28 mouse cellular contexts compared by ENCODE assay signal in the genomic region with DNA sequence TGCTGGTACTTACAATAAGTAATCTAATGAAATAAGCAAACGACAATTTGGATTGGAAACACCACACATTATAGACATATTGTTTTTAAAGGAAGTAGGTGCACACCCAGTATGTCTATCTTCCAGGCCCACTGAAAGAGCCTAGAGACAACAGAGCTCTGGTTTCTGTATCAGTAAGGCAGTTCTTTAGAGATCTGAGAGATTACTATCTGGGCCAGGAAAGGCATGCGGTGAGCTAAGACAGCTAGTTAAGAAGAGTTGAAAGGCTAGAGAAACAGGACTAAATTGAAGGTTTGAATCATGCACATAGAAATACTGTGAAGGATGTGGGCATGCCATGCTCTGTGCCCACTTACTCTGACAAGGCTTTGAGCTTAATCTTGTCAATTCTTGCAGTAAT. TPM values are rescaled to one million over a fixed set of nuclear protein-coding genes. Genes with fewer than 3 reads are reported as not detected.
DNase-seq lines count a peak whose midpoint lies in the region; ATAC-seq and TF ChIP-seq lines count a peak whose summit lies in the region.
"Had no signal": no experiment of that assay in that cellular context is flagged by ENCODE, and none has a peak within 500 bp of the region (broad histone marks: within the 10 kb centered on the region; RNA-seq: fewer than 3 reads in every experiment).

No protein-coding gene starts in this region.

- no peak overlapping the region for H3K4me3 ChIP-seq in forebrain, postnatal 0 days (ENCODE audit: low read depth, low read length)
- H3K4me3 ChIP-seq in forebrain, embryonic 16.5 days (replicated peaks; ENCODE audit: low read length): no peak overlapping the region
- H3K4me3 ChIP-seq: embryonic facial prominence, embryonic 12.5 days; erythroblast, embryonic 14.5 days; gastrocnemius, adult 2 months; heart, embryonic 15.5 days; hindbrain, embryonic 15.5 days; kidney, embryonic 15.5 days; limb, embryonic 13.5 days; liver, embryonic 13.5 days; lung, embryonic 15.5 days; midbrain, embryonic 12.5 days had no signal

- no peak for ATAC-seq in forebrain, postnatal 0 days
- no peak for ATAC-seq in forebrain, embryonic 16.5 days
- ATAC-seq: forebrain, embryonic 14.5 days; intestine, postnatal 0 days had no signal

- H3K27me3 ChIP-seq in forebrain, postnatal 0 days (ENCODE audit: insufficient read depth, low read length): no peaks in the 10 kb centered on the region
- H3K27me3 ChIP-seq in forebrain, embryonic 16.5 days (replicated peaks; ENCODE audit: control insufficient read depth, insufficient read depth, low read length): no peaks in the 10 kb centered on the region
- H3K27me3 ChIP-seq: CH12.LX; embryonic facial prominence, embryonic 12.5 days; heart, embryonic 15.5 days; hindbrain, embryonic 15.5 days; kidney, embryonic 15.5 days; limb, embryonic 13.5 days; liver, embryonic 13.5 days; lung, embryonic 15.5 days; midbrain, embryonic 12.5 days had no signal

- peak; percentile 92 for DNase-seq in CD4-positive helper T cell, adult 2 months (ENCODE audit: low read depth, low spot score)
- DNase-seq in CD8-positive naive resting alpha-beta T cell, adult 2 months (ENCODE audit: low read depth in 2 of 2, low spot score in 2 of 2): peak; percentile 71 to 76
- DNase-seq in induced T-regulatory cell, adult 2 months (ENCODE audit: low read depth): peak; percentile 92
- peak; percentile 80 for DNase-seq in thymus, postnatal 0 days (ENCODE audit: low spot score)
- no peak for DNase-seq in forebrain, postnatal 0 days
- no peak for DNase-seq in gastrocnemius, postnatal 14 days
- DNase-seq: adrenal gland, adult 8-10 months; cerebellum, adult 9-10 months; gastrocnemius, adult 2 months; heart, postnatal 4 days; liver, embryonic 13.5 days; right cerebral cortex, postnatal 14 days had no signal

- H3K9ac ChIP-seq in forebrain, postnatal 0 days: no peak overlapping the region
- no peak overlapping the region for H3K9ac ChIP-seq in forebrain, embryonic 16.5 days (replicated peaks; ENCODE audit: low read depth, low read length)
- H3K9ac ChIP-seq: embryonic facial prominence, embryonic 12.5 days; heart, embryonic 15.5 days; hindbrain, embryonic 15.5 days; kidney, embryonic 15.5 days; limb, embryonic 13.5 days; liver, embryonic 13.5 days; lung, embryonic 15.5 days; midbrain, embryonic 12.5 days had no signal

- no peak for TF ChIP-seq CTCF in forebrain, postnatal 0 days (IDR thresholded peaks at IDR 0.05; ENCODE audit: low read depth)

- intact Hi-C loops in gastrocnemius, postnatal 14 days (cut with DNase I; ENCODE audit: low total_unique reads): no loop called here

- 81% methylated on average over 2 of the region's 2 CpGs for WGBS in forebrain, postnatal 0 days
- 84% methylated on average over 2 of the region's 2 CpGs for WGBS in forebrain, embryonic 16.5 days

- no peak overlapping the region for H3K4me2 ChIP-seq in forebrain, postnatal 0 days (ENCODE audit: low read depth)
- H3K4me2 ChIP-seq in forebrain, embryonic 16.5 days (ENCODE audit: low read length): no peak overlapping the region
- H3K4me2 ChIP-seq: embryonic facial prominence, embryonic 12.5 days; heart, embryonic 15.5 days; hindbrain, embryonic 15.5 days; kidney, embryonic 15.5 days; limb, embryonic 13.5 days; liver, embryonic 13.5 days; lung, embryonic 15.5 days; midbrain, embryonic 12.5 days had no signal

- no peak overlapping the region for H3K27ac ChIP-seq in forebrain, postnatal 0 days (ENCODE audit: low read depth, low read length)
- H3K27ac ChIP-seq in forebrain, embryonic 16.5 days (ENCODE audit: low read length): no peak overlapping the region
- H3K27ac ChIP-seq: embryonic facial prominence, embryonic 12.5 days; gastrocnemius, adult 2 months; heart, embryonic 15.5 days; hindbrain, embryonic 15.5 days; kidney, embryonic 15.5 days; limb, embryonic 13.5 days; liver, embryonic 13.5 days; lung, embryonic 15.5 days; macrophage; midbrain, embryonic 12.5 days had no signal

- H3K4me1 ChIP-seq in forebrain, postnatal 0 days (ENCODE audit: insufficient read depth): no peaks in the 10 kb centered on the region
- H3K4me1 ChIP-seq in forebrain, embryonic 16.5 days (replicated peaks; ENCODE audit: control insufficient read depth, insufficient read depth, low read length): peaks cover 2% of the 10 kb centered on the region
- H3K4me1 ChIP-seq: embryonic facial prominence, embryonic 12.5 days; limb, embryonic 13.5 days; midbrain, embryonic 12.5 days had no signal

- no peaks in the 10 kb centered on the region for H3K9me3 ChIP-seq in forebrain, postnatal 0 days (ENCODE audit: low read length)
- H3K9me3 ChIP-seq in forebrain, embryonic 16.5 days (ENCODE audit: control insufficient read depth, low read length): no peaks in the 10 kb centered on the region
- H3K9me3 ChIP-seq: embryonic facial prominence, embryonic 12.5 days; heart, embryonic 15.5 days; hindbrain, embryonic 15.5 days; kidney, embryonic 15.5 days; limb, embryonic 13.5 days; liver, embryonic 13.5 days; lung, embryonic 15.5 days; midbrain, embryonic 12.5 days had no signal

- peaks cover 21% of the 10 kb centered on the region for H3K36me3 ChIP-seq in forebrain, postnatal 0 days (ENCODE audit: insufficient read depth)
- peaks cover 2% of the 10 kb centered on the region; the same call in 1 of the 2 replicates for H3K36me3 ChIP-seq in forebrain, embryonic 16.5 days (ENCODE audit: control insufficient read depth, insufficient read depth)
- H3K36me3 ChIP-seq: heart, embryonic 15.5 days had no signal

RNA-seq across cellular contexts. Expression of a gene that starts 9.9 kb away (rescaled TPM):
- polyA plus RNA-seq in thymus, postnatal 0 days (2015; fragmentation: Nextera tagmentation; extraction: Ambion mirVana): 99.1 and 103 TPM in 2 replicates
- 55.4 and 69.6 TPM in 2 replicates for total RNA-seq in forebrain, postnatal 0 days (2014; rRNA removed)
- 66.6 and 75.1 TPM in 2 replicates for polyA plus RNA-seq in forebrain, postnatal 0 days (2015; fragmentation: Nextera tagmentation; extraction: Ambion mirVana)
- polyA plus RNA-seq in forebrain, embryonic 16.5 days (2015; fragmentation: Nextera tagmentation; extraction: Ambion mirVana): 107 and 113 TPM in 2 replicates
- total RNA-seq in gastrocnemius, postnatal 14 days (2021): 10 to 100 TPM; 24.4 to 27.8 TPM

RNA-seq across cellular contexts. Expression of a gene that starts 37.2 kb away (rescaled TPM):
- 0.27 TPM in 1 of 2 replicates, not detected in the other for polyA plus RNA-seq in thymus, postnatal 0 days (2015; fragmentation: Nextera tagmentation; extraction: Ambion mirVana)
- 10.6 and 11.9 TPM in 2 replicates for total RNA-seq in forebrain, postnatal 0 days (2014; rRNA removed)
- polyA plus RNA-seq in forebrain, postnatal 0 days (2015; fragmentation: Nextera tagmentation; extraction: Ambion mirVana): 11.4 and 13.2 TPM in 2 replicates
- 5.3 and 8.3 TPM in 2 replicates for polyA plus RNA-seq in forebrain, embryonic 16.5 days (2015; fragmentation: Nextera tagmentation; extraction: Ambion mirVana)
- total RNA-seq in gastrocnemius, postnatal 14 days (2021): not detected
- total RNA-seq: gastrocnemius, adult 2 months; heart, adult 8-10 months; heart, postnatal 4 days had no signal
- polyA plus RNA-seq: erythroblast, embryonic 14.5 days; liver, embryonic 13.5 days; macrophage had no signal

RNA-seq across cellular contexts. Expression of a gene that starts 52.0 kb away (rescaled TPM):
- 1.4 and 1.9 TPM in 2 replicates for polyA plus RNA-seq in thymus, postnatal 0 days (2015; fragmentation: Nextera tagmentation; extraction: Ambion mirVana)
- not detected in 2 replicates for total RNA-seq in forebrain, postnatal 0 days (2014; rRNA removed)
- not detected in 2 replicates for polyA plus RNA-seq in forebrain, postnatal 0 days (2015; fragmentation: Nextera tagmentation; extraction: Ambion mirVana)
- polyA plus RNA-seq in forebrain, embryonic 16.5 days (2015; fragmentation: Nextera tagmentation; extraction: Ambion mirVana): not detected in 2 replicates
- total RNA-seq in gastrocnemius, postnatal 14 days (2021): not detected
- total RNA-seq: adrenal gland, adult 8-10 months; CH12.LX; gastrocnemius, adult 2 months; heart, adult 8-10 months; heart, postnatal 4 days; layer of hippocampus, postnatal 14 days had no signal
- polyA plus RNA-seq: embryonic facial prominence, embryonic 12.5 days; erythroblast, embryonic 14.5 days; forebrain, embryonic 14.5 days; macrophage; midbrain, embryonic 12.5 days; neural tube, embryonic 14.5 days had no signal

Comparison
In these comparisons a context has a peak if more than half of its experiments do, and no peak if none do; other contexts are left out.
1. DNase-seq: peak in CD4-positive helper T cell, adult 2 months (single experiment), CD8-positive naive resting alpha-beta T cell, adult 2 months (2 of 2), induced T-regulatory cell, adult 2 months (single experiment) and thymus, postnatal 0 days (single experiment); none in forebrain, postnatal 0 days (single experiment) and gastrocnemius, postnatal 14 days (single experiment).